Mouse (Mus musculus): ENCODE data around the gene Hist1h4f.
A peak's percentile ranks its signal among the peaks of the same experiment; 100 is the strongest.
"Not testable (repeated sequence)": the region's sequence is repeated elsewhere in the genome, so short reads cannot be mapped to it uniquely, and the experiment has no call there.

Hist1h4f gene

DNA sequence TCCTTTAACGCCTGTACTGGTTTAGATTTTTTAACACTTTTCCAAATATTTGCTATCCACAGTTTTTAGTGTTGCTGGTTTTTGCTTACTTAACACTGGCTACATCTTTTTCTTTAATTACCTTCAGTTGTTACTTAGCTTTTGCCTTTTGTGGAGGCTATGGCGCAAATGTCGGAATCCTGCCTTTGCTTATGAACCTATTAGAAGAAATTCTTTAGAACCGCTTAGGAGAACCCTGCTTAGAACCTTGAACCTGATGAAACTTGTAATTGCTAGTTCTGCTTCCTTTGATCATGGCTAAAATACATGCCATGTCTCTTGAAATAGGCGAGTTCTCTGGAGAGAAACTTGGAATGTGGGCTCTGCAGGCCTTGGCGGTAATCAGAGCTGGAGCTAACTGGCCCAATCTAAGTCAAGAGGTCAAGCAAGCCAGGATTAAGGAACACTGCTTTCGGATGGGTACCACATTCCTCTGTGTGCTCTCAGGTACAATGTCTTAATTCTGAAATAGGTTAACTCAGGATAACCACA, 25.0 kb upstream of the Hist1h4f start:
- DNase-seq (ENCODE audit: low spot score) = no peak

DNA sequence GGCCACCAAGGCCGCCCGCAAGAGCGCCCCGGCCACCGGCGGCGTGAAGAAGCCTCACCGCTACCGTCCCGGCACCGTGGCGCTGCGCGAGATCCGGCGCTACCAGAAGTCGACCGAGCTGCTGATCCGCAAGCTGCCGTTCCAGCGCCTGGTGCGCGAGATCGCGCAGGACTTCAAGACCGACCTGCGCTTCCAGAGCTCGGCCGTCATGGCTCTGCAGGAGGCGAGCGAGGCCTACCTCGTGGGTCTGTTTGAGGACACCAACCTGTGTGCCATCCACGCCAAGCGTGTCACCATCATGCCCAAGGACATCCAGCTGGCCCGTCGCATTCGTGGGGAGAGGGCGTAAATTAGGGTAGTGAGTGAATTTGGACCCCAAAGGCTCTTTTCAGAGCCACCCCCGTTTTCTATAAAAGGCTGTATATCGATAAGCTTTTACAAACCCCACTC, 24.4 kb upstream of the Hist1h4f start:
- not testable (repeated sequence) for DNase-seq (ENCODE audit: low spot score)

DNA sequence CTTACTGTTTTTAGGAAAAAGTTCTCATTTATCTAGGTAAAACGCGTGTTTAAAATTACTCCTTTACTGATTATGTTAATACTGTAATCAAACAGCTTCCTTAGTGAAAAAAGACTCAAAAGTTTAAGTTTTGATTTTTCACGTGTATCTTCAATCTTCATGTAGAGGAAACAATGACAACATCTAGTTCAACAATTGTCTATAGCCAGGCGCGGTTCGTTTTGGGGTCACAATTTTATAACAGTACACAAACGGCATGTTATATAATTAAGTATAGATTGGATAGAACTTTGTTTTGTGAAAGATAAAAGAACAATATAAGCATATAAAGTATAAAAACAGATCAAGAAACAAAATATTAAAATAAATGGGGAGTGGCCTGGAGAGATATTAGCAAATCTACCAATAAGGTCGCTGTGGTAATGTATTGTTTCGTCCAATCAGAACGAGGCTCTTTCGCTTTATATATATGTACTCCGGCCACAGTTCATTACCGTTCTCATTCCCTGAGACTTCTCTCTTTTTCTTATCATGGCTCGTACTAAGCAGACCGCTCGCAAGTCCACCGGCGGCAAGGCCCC, 23.9 kb upstream of the Hist1h4f start, which contains the start of gene Hist1h3d:
TSS of gene Hist1h3d (plus strand) at position 493 of the 581 bp plus-strand sequence.
- no peak for DNase-seq (ENCODE audit: low spot score)

GRCm38 (mm10) chr13:23574546-23575170, 23.2 kb upstream of the Hist1h4f start:
- DNase-seq (ENCODE audit: low spot score) = not testable (repeated sequence)

GRCm38 (mm10) chr13:23573898-23574524, 22.6 kb upstream of the Hist1h4f start, which contains the start of the genes Hist1h2bf and Hist1h2ad:
TSS of gene Hist1h2bf (minus strand) at chr13:23574196.
TSS of gene Hist1h2ad (plus strand) at chr13:23574381.
- DNase-seq (ENCODE audit: low spot score) = peak; percentile 66

DNA sequence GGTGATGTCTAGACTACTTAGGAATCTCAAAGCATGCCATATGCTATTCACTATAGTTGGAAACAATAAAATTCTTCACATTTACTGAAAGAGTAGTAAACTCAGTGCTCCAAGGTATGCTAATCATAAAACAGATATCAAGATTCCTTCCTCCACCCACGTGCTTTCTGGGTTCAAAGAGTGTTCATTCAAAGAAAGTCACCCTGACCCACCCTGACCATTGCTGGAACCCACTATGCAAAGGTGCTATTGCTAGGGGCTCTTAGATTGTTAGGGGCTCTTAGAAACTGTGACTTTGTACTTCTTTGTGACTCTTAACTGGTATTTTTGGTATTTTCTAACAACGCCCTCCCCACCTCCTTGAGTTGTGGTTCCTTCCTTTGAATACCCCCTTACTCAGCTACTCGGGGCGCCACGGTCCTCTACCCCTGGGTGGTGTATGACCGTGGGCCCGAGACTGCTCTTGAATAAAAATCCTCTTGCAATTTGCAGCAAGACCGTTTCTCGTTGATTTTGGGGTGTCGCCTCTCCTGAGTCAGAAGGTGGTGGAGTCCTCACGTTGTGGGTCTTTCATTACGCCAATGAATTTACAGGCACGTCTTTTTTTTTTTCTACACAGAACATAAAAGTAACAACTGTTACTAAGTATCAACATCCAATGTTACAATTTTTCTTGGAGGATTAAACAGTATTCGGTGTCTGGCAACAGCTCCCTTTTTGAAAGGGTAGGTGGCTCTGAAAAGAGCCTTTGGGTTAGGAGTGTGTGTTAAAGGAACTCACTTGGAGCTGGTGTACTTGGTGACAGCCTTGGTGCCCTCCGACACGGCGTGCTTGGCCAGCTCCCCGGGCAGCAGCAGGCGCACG, 21.8 kb upstream of the Hist1h4f start:
- DNase-seq (ENCODE audit: low spot score) = not testable (repeated sequence)

- no peak for DNase-seq (ENCODE audit: low spot score)
Measured at GRCm38 (mm10) chr13:23572218-23573033, 21.0 kb upstream of the Hist1h4f start.

GRCm38 (mm10) chr13:23571504-23572217, 20.2 kb upstream of the Hist1h4f start:
- not testable (repeated sequence) for DNase-seq (ENCODE audit: low spot score)

- DNase-seq (ENCODE audit: low spot score) = no peak
Measured at GRCm38 (mm10) chr13:23571022-23571503, 19.6 kb upstream of the Hist1h4f start, which contains the start of the genes Hist1h2ae and Hist1h2bg. TSS of gene Hist1h2ae (minus strand) at chr13:23571220. TSS of gene Hist1h2bg (plus strand) at chr13:23571396.

GRCm38 (mm10) chr13:23570261-23571021, 19.0 kb upstream of the Hist1h4f start:
- DNase-seq (ENCODE audit: low spot score) = not testable (repeated sequence)

DNA sequence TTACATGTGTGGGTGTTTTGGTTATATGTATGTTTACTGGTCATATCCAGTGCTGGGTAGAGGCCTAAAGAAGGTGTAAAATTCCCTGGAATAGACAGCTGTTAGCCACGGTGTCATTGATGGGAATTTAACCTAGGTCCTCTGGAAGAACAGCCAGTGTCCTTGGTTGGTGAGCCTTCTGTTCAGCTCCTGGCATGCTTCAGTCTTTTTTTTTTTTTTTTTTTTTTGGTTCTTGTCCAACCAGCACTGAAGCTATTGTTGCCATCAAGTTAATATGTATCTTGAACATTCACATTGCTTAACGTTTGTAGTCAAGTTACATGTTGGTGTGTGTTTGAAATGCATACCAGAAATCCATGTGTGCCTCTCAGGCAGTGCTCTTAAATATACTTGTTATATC, 13.0 kb upstream of the Hist1h4f start:
- no peak for DNase-seq (ENCODE audit: low spot score)

DNA sequence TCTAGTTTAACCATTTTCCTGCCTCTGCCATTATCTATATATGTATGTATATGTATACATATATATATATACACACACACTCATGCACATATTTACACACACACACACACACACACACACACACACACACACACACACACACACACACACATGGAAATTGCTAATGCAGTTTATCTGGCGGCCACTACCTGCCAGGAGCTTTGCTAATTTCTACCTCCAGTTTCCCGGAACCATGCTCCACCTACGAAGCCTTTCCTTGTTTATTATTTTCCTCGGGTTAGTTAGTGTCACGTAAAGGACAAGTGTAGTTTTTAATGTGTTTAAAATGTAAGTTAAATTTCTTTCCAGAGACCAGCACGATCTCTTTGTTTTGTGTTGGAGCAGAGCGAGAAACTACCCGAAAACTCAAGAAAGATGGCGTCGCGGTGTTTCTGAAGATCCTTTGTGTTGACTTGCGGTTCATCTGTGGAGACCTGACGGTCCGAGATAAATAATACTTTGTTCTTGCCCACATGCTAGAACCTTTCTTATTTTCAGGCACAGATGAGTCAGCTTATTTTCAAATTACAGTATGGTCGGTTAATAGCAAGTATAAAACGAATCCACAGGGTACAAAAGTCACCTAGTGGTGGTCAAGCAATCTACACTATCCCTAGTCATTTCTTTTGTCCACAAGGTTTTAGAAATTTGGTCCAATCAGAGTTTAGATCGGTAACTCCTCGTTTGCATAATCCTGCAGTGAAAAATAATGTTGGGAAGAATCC, 11.4 kb upstream of the Hist1h4f start:
- no peak for DNase-seq (ENCODE audit: low spot score)

- peak; percentile 83 for DNase-seq (ENCODE audit: low spot score)
Measured at GRCm38 (mm10) chr13:23561883-23562659, 10.6 kb upstream of the Hist1h4f start, which contains the start of gene Hist1h3e. TSS of gene Hist1h3e (minus strand) at chr13:23562369.

- not testable (repeated sequence) for DNase-seq (ENCODE audit: low spot score)
Measured at GRCm38 (mm10) chr13:23561531-23561882, 10.1 kb upstream of the Hist1h4f start.

DNA sequence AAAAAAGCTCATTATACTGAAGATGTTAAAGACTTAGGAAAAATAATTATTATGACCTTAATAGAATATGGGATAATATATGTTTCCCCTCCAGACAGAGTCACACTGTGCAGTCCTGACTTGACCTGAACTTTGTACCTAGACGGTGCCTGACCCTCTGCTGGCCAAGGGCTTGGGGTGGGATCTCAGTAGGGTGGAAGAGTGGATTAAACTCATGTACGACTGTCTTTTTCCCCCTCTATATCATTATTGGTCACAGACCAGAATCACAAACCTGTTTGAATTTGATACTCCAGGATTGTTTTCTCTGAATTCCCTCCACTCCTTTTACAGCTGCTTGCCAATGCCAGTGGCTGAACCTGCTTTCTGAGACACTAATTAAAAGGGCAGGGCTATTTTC, 9.3 kb upstream of the Hist1h4f start:
- not testable (repeated sequence) for DNase-seq (ENCODE audit: low spot score)

GRCm38 (mm10) chr13:23556906-23557305, 5.5 kb upstream of the Hist1h4f start:
- no peak for DNase-seq (ENCODE audit: low spot score)

DNA sequence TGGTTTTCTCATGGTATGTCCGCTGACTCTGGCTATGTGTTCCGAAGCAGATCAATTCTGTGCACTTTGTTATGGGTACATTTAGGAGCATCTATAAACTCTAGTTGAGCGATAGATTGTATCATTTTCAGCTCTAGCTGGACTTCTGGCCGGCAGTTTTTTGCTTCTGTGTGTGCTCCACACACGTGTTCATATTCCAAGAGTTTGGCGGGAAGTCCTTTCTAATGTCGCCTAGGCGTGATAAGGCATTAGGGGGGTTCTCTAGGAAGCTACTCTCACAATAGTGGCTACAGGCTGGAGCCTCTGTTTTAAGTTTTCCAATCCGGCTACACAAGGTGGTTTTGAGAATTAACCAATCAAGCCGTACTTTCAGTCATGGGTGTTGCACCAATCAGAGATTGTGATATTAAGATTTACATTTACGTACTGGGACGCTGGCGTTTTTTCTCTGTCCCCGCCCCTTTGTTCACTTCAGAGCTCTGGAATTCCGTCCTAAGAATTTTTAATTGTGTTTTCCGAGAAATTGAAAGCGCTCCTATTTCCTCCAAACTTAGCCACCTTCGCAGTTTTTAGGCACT, 4.5 kb upstream of the Hist1h4f start:
- DNase-seq (ENCODE audit: low spot score) = peak; percentile 43
